Mouse (Mus musculus): ENCODE results near the gene Eefsec.

GRCm38 (mm10) chr6:88485378-88485777 lies 39.0 kb upstream of the Eefsec start:
- TF ChIP-seq POLR2A (IDR thresholded peaks at IDR 0.05; ENCODE audit: borderline replicate concordance, extremely low read depth, insufficient read depth, insufficient read length, poor library complexity, severe bottlenecking) (no peak), CTCF (IDR thresholded peaks at IDR 0.05; ENCODE audit: borderline replicate concordance, extremely low read depth, insufficient read depth, insufficient read length) (no peak)
